Mouse (Mus musculus) c-Kit-negative CD71-positive TER-119-positive erythroid progenitor cells, embryonic 14.5 days (primary cell): Measurements from ENCODE around the gene Rnf144b.

Experiments used
- DNase-seq: peaks from one replicate; pipeline ENCODE4 v3.0.0-alpha.2; 2013; ENCODE audit warnings: low read depth, low spot score

Gene Rnf144b

DNA sequence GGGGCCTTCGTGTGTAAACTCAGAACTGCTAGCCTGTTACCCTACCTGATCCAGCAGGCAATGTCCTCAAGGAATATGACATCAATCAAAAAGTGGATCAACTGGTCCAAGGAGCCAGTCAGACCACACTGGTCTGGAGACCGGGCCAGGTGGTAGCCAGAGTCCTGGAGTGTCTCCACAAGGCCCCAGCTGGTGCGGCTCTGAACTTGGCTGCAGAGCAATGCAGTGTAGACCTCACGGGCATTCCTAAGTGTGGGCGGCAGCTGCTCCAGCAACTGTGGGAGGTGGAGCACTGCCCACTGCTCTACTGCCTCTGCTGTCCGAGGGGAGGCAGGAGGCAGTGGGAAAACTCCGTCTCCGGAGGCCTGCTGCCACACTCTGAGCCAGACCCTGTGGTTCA, 55.7 kb downstream of the Rnf144b start:
- no peak for DNase-seq

DNA sequence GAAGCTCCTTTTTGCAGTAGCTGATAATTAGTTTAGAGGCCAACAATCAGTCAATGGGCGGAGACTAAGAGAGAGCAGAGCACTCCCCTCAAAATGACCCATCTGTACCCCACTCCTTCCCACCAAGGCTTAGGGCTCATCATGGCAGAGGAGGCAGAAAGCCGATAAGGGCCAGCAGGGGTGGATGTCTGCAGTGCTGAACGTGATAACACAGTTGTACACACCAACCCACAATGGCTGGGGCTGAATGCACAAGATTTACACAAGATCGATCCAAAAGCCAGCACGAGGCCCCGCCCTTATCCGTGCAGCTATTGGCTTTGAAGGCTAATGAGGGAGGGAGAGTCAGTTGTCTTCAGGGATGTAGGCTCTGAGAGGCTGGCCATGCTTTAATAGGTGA, 58.3 kb downstream of the Rnf144b start:
- peak; percentile 6 for DNase-seq

DNA sequence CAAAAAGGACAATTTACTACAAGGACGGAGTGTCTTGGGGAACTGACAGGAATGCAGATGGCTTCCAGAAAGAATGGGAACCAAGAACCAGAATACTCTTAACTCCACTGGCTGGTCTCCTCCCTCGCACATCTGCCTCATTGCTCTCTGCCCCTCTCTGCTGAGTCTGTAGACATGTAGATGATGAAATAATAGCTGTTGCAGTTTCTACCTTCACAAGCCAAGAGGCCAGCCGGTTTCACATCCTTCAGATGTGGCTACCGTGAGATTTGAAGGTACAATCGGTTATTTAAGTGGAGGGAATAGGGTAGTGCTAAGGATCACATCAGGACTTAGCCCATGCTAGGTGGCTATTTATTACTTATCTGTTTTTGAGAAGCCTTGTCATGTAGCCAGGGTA, 59.9 kb downstream of the Rnf144b start:
- no peak for DNase-seq

DNA sequence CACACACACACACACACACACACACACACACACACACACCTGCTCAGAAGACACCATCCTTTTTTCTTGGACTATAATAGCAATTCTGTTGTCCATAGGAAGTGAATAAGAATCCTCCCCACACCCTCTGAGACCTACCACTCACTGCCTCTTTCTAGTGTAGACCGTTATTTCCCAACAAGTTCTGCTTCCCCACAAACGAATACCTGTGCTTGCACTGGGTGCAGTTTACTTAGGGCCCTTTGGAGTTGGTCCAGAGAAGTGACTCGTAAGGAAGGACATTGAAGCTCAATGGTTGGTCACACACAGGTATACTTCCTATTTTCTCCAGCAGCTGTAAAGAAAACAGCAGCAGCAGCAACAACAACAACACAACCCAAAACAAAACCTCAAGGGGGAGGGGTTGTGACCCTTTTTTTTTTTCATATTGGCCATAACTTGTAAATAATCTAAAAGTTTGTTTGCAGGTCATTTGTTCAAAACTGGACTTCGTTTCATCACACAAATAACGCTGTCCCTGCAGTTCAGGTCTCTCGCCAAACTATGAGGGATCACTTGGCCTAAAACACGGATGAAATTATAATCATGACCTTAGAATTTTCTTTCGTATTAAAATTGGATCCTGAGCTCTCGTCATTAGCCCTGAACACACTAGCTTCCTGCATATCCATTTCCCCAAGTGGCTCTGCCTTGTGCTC, 60.7 kb downstream of the Rnf144b start:
- no peak for DNase-seq

DNA sequence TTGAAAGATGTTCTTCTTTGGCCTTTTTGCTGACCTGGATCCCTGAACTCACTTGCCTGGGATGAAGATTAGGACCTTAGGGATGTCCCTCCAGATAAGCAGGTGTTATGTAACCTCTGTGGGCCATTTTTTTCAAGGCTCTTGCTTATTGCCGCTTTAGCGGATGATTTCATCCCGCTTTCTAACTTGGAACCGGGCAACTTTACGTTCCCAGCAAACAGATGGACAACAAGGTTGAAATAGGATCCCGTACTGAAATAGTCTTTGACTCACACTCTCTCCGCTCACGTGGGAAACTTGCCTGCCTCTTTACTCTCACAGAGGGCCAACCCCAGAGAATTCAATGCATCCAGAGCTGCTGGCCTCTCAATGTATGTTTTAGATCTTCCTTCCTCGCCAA, 61.3 kb downstream of the Rnf144b start:
- DNase-seq, result no peak

DNA sequence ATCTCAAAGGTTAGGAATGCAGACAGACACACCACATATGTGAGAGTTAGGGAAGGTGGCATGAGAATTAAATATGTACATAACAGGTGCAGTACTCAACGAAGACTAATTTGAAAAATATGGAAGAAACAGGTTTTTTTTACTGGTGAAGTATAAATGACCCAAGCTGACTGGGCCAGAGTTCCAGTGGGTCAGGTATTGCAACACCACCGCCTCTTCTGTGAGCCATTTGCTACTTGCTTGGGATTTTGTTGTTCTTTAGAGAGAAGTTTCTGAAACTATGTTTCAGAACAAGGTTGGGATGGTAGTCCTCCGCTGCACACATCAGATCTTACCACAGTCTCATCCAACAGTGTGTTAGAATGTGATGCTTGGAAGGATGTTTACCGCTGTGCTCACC, 65.4 kb downstream of the Rnf144b start:
- no peak for DNase-seq

DNA sequence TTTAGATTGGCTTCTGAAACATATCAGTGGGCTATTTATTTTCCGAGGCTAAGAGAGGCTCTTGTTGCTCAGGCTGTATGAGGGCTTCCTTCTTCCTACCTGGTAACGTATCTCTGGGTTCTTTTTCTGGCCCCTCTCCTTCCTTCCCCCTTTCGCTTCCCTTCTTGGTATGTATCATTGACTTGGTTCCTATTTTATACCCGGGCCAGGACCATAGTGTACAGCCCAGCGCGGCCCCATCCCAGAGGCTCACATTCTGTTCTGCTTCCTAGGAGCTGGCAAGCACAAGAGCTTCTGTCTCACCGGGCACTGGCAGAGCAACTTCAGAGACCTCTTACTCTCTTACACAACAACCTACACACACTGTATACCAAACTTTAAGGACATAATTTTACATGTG, 67.5 kb downstream of the Rnf144b start:
- DNase-seq, result no peak

DNA sequence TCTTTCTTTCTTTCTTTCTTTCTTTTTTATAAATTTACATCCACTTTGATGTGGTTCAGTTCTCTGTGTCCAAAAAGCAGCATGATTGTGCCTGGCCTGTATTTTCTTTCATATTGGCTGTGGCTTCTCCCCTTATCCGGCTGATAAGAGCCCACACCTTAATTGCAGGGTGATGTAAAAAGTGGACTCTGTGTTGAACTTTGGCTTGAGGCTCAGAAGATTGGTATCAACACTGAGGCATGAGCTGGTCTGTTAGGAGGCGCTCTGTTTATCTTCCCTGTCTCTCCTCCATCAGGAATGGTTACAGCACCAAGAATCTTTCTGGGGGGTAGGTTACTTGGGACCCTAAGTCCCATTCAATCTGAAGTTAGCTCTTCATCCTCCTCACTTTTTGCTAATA, 69.7 kb downstream of the Rnf144b start:
- no peak for DNase-seq

DNA sequence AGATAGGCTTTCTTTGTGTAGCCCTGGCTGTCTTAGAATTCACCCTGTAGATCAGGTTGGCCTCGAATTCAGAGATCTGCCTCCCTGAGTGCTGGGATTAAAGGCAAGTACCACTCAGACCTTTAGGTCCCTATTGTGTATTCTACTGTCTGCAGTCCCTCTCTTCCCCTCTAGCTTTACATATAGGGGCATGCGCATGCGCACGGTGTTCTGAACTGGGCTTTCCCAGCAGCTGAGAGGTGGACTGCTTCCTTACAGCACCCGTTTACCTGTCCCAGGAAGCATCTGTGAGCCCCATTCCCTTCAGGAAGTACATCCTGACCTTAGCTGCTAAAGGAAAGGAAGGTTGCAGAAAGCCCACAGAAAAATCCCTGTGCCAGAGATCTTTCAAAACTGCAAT, 70.3 kb downstream of the Rnf144b start:
- no peak for DNase-seq

DNA sequence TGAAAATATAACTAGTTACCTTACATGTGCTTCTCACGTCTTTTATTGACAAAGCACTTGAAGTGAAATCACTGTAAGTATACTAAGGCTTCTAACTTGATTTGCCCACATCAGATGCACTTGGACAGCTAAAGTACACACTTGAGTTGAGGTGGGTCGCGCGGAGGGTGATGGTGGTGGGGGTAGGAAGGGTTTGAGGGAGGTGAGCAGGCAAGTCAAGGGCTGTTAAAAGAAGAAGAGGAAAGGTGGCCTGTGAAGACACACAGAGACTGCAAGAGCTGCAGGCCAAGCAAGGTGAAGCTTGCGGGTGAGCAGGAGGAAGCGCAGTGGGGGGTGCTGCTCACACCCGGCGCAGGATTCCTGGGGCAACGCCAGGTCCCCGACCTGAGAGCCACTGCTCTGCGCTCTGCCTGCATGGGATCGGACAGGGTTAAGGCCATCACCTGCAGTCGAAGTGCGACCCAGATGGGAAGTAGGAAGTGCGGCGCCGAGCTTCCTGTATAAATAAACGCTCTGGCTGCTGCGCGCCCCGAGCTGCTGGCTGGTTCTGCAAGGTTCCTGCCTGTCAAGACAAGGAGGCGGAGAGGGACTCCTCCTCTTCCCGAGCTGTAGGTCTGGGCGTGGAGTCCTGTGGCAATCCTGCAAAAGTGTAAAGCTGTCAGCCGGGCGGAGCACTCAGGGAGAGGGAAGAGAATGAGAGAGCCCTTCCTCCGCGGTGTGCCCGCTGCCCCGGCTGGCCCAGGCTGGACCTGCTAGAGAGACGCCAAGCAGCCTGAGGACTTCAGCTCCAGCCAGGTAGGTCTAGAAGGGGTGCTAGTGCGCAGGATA, 71.1 kb downstream of the Rnf144b start:
- no peak for DNase-seq

DNA sequence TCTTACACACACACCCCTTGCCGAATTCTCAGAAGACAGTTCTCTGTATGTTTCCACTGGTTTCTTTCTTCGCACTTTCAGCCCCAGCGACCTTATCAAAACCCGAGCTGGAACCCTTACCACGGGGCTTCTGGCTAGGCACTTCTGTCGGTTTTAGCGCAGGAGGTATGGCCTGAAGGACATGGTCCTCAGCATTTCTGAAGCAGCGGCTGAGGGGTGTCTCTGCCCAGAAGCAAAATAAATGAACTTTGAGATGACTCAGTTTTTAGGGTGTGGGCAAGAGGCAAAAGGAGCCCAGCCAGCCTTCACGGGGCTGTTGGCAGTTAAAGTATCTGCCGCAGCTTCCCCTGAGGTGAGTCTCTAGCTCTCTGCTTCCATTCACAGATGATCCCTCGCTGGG, 72.2 kb downstream of the Rnf144b start:
- DNase-seq, result no peak

DNA sequence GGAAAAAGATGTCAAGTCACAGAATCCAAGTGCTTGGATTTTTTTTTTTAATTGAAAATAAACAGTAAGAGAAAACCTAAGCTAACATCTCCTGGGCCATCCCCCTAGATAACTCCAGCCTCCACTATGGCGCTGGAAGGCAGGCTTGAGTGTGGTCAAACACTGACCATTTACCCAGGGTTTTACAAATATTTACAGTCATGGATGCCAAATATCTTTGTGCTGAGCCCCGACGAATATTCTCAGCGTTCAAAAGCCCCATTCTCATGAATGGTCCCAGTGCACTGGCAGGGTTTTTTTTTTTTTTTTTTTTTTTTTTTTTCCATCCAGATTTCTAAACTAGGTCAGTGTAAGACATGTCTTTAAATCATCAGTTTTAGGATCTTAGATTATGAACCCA, 73.0 kb downstream of the Rnf144b start:
- DNase-seq, result no peak

DNA sequence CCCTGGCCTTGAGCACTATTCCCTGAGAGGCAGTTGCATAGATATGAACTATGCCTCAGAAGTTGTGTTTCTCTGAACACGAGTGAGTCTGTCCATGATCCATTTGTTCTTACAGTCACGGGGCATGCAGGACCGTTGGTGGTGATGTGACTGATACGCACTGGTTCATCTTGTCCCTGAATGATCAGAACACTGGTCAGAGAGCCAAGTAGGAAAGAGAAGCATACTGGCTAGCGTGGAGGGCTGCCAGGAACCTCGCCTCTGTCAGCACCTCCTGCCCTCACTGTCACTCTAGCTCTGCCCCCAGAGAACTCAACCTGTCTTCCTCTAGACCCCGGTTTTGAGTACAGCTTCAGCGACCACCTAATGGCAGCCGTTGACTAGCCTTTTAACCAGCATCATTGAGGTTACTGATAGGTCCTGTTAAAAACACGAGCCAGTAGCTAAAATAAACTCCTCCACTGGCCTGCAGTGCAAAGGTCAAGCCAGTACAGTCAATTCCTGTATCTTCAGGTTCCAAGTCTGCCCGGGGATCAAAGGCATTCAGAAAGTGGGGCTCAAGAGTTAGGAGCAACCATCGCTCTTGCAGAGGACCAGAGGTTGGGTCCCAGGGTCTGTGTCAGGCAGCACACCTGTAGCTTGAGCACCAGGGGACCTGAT, 77.7 kb downstream of the Rnf144b start:
- DNase-seq, result no peak

DNA sequence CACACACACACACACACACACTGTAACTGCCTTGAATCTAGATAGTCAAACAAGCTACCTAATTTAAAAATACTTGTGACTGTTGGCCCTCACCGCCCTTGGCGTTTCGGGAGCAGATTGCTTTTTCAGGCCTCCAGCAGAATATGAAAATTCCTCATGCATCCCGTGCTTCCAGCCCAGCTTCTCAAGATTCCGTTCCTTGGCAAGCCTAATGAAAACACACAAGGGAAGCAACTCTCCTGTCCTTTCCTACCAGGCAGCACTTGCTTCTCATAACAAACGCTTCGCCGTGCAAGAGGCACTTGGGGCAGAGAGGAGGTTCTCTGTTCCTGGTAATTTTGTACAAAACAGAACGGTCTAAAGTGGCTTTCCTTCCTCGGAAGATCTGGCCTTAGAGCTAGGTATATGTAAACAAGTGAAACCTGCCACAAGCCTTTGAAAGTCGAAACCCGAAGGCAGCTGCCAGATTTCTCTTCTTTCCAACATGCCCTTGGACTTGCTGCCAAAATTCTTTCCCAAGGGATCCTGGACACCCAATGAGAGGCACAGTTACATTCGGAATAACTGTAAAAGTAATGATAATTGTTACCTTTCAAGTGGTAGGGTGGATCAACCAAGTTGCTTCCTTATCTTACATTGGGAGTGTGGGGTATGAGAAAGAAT, 79.6 kb downstream of the Rnf144b start:
- DNase-seq, result no peak

DNA sequence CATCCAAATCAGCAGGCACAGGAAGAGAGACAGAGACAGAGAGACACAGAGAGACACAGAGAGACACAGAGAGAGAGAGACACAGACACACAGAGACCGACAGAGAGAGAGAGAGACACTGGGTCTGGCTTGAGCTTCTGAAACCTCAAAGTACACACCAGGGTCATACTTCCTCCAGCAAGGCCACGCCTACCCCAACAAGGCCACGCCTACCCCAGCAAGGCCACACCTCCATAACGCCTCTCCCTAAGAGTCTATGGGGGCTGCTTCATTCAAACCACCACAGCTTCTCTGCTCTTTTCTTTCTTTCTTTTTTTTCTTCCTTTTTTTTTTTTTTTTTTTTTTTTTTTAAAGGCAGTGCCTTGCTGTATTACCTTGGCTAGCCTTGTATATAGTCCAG, 88.0 kb downstream of the Rnf144b start:
- no peak for DNase-seq

DNA sequence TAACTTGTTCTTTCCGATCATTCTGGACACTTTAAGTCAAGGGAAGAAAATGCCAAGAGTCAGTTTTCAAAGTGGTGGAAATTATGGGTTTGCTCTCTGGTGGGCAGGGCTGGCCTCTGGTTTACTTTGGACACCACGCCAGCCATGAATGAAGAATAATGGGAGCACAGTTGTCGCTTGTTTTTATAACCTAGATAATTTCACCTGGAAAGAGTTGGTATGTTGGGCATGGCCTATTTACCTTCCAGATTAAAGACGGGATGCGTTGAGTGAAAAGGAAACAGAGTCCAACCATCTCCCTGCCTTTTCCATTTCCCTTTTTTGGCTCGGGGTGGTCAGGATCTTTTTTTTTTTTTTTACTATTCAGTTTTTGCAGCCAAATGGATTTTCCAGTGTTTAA, 88.5 kb downstream of the Rnf144b start:
- DNase-seq, result no peak

DNA sequence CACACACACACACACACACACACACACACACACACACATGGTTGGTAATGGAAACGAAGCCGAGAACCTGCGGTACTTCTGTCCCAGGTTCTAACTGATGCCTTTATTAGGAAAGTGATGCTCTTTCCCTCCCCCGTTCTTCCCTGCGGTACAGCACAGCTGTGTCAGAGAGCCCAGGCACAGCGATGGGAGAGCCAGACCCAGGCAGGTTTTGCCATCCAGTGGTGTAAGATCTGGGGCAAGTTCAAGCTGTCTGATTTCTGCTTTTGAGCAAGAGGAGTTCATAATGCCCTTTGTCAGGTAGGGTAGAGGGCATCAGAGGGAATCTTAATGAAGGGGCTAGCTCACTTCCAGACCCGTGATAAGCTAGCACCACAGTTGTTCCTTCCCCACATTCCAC, 89.1 kb downstream of the Rnf144b start:
- no peak for DNase-seq

DNA sequence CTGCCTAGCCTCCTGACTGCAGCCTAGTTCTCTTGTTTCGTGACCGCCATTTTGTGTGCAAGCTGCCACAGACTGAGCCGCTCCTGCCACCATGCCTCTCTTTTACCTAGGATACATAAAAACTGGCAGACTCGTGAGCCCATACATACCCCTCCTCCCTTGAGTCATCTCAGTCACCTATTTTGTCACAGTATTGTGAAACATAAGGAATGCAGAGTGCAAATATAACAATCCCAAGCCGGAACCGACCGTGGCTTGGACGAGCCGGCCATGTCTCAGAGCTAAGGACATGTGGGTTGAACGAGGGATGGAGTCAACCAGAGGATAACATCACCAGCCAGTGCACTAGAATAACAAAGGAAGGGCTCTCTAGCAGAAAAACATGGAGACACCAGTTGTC, 91.4 kb downstream of the Rnf144b start:
- no peak for DNase-seq

DNA sequence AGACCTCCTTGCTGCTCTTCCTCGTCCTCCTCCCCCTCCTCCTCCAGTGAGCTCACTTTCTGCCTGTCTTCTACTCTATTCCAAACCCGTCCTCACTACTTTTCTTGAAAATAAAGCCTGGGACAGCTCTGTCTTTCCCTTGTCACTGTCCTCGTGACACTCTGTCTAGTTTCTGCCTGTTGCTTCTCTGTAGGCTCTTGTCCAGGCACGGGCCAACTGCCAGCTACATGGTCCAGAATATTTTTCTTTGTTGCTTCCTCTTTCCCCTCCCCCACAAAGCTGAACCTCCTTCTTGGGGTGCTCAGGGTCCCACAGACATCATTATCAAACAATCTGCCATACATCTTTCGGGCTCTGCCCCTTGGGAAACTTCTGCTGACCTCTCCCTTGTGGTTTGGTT, 92.4 kb downstream of the Rnf144b start:
- no peak for DNase-seq

DNA sequence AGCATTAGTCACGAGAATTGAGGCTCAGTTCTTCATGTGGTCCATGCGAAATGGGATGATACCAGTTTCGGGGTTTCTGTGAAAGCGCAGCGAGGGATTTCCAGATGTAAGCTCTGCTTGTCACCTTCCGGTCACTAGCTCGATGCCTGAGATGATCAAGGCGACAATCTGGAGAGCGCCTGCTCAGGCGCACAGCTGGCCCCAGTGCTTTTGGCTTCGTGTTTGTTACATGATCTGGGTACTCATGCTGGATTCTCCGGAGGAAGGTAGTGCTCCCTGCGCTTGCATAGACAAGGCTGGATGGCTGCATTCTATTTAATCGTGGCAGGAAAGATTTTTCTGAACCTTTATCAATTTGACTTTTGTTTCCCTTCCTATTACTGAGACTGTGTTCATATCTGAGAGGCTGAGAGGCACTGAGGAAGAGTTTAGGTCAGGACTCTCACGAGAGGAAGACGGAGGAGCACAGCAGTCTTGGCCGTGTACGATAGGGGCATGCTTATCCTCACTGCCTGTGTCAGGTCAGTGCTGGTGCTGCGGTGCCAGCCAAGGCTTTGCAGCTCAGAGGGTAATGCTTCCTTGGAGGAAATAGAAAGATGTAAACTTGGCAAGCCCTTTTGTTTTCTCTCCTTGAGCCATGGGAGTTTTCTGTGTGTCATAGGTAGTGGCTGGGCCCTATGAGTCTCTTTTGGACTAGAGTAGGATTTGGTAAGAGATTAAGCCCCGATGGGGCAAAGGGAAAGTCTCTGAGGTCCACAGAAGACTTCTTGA, 93.5 kb downstream of the Rnf144b start:
- DNase-seq, result no peak

DNA sequence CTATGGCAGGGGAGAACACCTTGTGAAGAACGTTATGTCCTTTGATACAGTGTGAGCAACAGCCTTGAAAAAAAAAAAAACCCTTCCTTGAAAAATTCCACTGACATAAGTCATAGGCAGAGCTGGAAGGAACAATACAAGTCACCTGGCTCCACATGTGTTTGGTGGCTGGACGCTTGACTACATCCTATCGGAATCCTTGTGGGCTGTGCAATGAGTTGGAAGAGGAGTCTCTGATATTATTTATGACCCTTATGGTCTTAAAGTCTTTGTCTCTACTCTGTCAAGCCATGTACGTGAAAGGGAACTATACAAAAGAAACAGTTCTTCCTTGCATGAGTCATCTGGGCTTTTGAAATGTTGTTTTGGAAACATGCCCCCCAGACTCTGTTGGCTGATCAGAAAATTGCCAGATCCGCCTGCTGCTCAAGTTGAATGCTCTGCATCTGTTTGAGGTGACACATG, 94.7 kb downstream of the Rnf144b start:
- DNase-seq, result no peak
